ENCODE assay signal across 8 mouse cellular contexts in genomic region chr2:90904856-90905224, GRCm38 (mm10). TPM values are rescaled to one million over a fixed set of nuclear protein-coding genes. Genes with fewer than 3 reads are reported as not detected.
DNase-seq lines count a peak whose midpoint lies in the region; ATAC-seq and TF ChIP-seq lines count a peak whose summit lies in the region.

No protein-coding gene starts in this region.

- no peak for DNase-seq in testis, postnatal 14 days (ENCODE audit: low spot score)
- peak; percentile 84 for DNase-seq in forebrain, embryonic 10.5 days (ENCODE audit: extremely low spot score, low spot score)
- DNase-seq in limb, embryonic 11.5 days (ENCODE audit: low spot score): no peak
- DNase-seq in adrenal gland, adult 2 months: no peak
- no peak for DNase-seq in left cerebral cortex, adult 18-20 months (ENCODE audit: low spot score in 2 of 2)

- peak overlapping the region; percentile 53 for H3K4me2 ChIP-seq in limb, embryonic 11.5 days (ENCODE audit: low read depth, severe bottlenecking)
- H3K4me2 ChIP-seq in neural tube, embryonic 13.5 days: peak overlapping the region; percentile 85

- H3K9ac ChIP-seq in limb, embryonic 11.5 days (ENCODE audit: low read length): peak overlapping the region; percentile 94
- peak overlapping the region; percentile 97 for H3K9ac ChIP-seq in neural tube, embryonic 13.5 days

- H3K36me3 ChIP-seq in testis, adult 2 months (ENCODE audit: control insufficient read depth, insufficient read depth, low read length): no peaks in the 10 kb centered on the region; the same call in none of the 2 replicates
- H3K36me3 ChIP-seq in forebrain, embryonic 10.5 days (replicated peaks): peaks cover 72% of the 10 kb centered on the region
- H3K36me3 ChIP-seq in limb, embryonic 11.5 days (ENCODE audit: control insufficient read depth, insufficient read depth, low read length): peaks cover 3% of the 10 kb centered on the region; the same call in 1 of the 2 replicates
- peaks cover 56% of the 10 kb centered on the region for H3K36me3 ChIP-seq in neural tube, embryonic 13.5 days

- H3K27ac ChIP-seq in testis, adult 2 months (ENCODE audit: control insufficient read depth, insufficient read depth, low read depth, low read length): peak overlapping the region; percentile 96
- peak overlapping the region; percentile 98 for H3K27ac ChIP-seq in forebrain, embryonic 10.5 days
- H3K27ac ChIP-seq in limb, embryonic 11.5 days (replicated peaks; ENCODE audit: low read depth, low read length): peak overlapping the region; percentile 80
- peak overlapping the region; percentile 96 for H3K27ac ChIP-seq in neural tube, embryonic 13.5 days (replicated peaks)

- WGBS in forebrain, embryonic 10.5 days: 0% methylated on average over 21 of the region's 21 CpGs
- WGBS in limb, embryonic 11.5 days: under 1% methylated on average over 21 of the region's 21 CpGs
- 0% methylated on average over 21 of the region's 21 CpGs for WGBS in neural tube, embryonic 13.5 days

- no peaks in the 10 kb centered on the region for H3K9me3 ChIP-seq in forebrain, embryonic 10.5 days
- H3K9me3 ChIP-seq in limb, embryonic 11.5 days (ENCODE audit: control insufficient read depth, low read length): no peaks in the 10 kb centered on the region
- H3K9me3 ChIP-seq in neural tube, embryonic 13.5 days: no peaks in the 10 kb centered on the region

- ATAC-seq in limb, embryonic 11.5 days (ENCODE audit: insufficient number of reproducible peaks, low FRiP score, low TSS enrichment, low read depth): peak; percentile 79
- ATAC-seq in neural tube, embryonic 13.5 days (ENCODE audit: low read depth): peak; percentile 75
- no peak for ATAC-seq in activated CD4-positive, CD25-positive, alpha-beta regulatory T cell, adult 4 months

- H3K27me3 ChIP-seq in testis, adult 2 months (ENCODE audit: control insufficient read depth, insufficient read depth, low read length): no peaks in the 10 kb centered on the region
- H3K27me3 ChIP-seq in forebrain, embryonic 10.5 days (ENCODE audit: poor library complexity, severe bottlenecking): no peaks in the 10 kb centered on the region
- no peaks in the 10 kb centered on the region for H3K27me3 ChIP-seq in limb, embryonic 11.5 days (ENCODE audit: control insufficient read depth, insufficient read depth, low read length)
- H3K27me3 ChIP-seq in neural tube, embryonic 13.5 days: no peaks in the 10 kb centered on the region

- no peaks in the 10 kb centered on the region; the same call in 1 of the 2 replicates for H3K4me1 ChIP-seq in testis, adult 2 months (ENCODE audit: control insufficient read depth, insufficient read depth, low read length)
- H3K4me1 ChIP-seq in forebrain, embryonic 10.5 days: peaks cover 38% of the 10 kb centered on the region
- peaks cover 3% of the 10 kb centered on the region; the same call in 1 of the 2 replicates for H3K4me1 ChIP-seq in limb, embryonic 11.5 days (ENCODE audit: control insufficient read depth, insufficient read depth, low read length)
- H3K4me1 ChIP-seq in neural tube, embryonic 13.5 days (replicated peaks): peaks cover 37% of the 10 kb centered on the region

- TF ChIP-seq POLR2A in testis, adult 2 months (IDR thresholded peaks at IDR 0.05; ENCODE audit: control insufficient read depth, low read depth, low read length): no peak

- TF ChIP-seq CTCF in testis, adult 2 months (IDR thresholded peaks at IDR 0.05; ENCODE audit: control insufficient read depth, insufficient read depth, insufficient replicate concordance, low read depth, low read length): no peak

- peak overlapping the region; percentile 92 for H3K4me3 ChIP-seq in testis, adult 2 months (ENCODE audit: control insufficient read depth, low read depth, low read length)
- H3K4me3 ChIP-seq in forebrain, embryonic 10.5 days: peak overlapping the region; percentile 96
- peak overlapping the region; percentile 94 for H3K4me3 ChIP-seq in limb, embryonic 11.5 days (ENCODE audit: low read depth, low read length)
- H3K4me3 ChIP-seq in neural tube, embryonic 13.5 days: peak overlapping the region; percentile 95

RNA-seq across cellular contexts. Expression of gene Ndufs3, which starts 0.2 kb away (rescaled TPM):
- 139 and 170 TPM in 2 replicates for polyA plus RNA-seq in testis, adult 2 months (2012; rRNA removed)
- polyA plus RNA-seq in forebrain, embryonic 10.5 days (2016; fragmentation: Nextera tagmentation; extraction: Ambion mirVana): 201 and 203 TPM in 2 replicates
- 206 and 229 TPM in 2 replicates for polyA plus RNA-seq in limb, embryonic 11.5 days (2014; fragmentation: Nextera tagmentation; extraction: Ambion mirVana)
- polyA plus RNA-seq in neural tube, embryonic 13.5 days (2015; fragmentation: Nextera tagmentation; extraction: Ambion mirVana): 211 and 216 TPM in 2 replicates
- total RNA-seq in adrenal gland, adult 2 months (2021): 100 to 1,000 TPM; 337 to 401 TPM
- polyA plus RNA-seq in adrenal gland, adult 2 months (2012; rRNA removed): 176 and 178 TPM in 2 replicates
- 100 to 1,000 TPM; 119 to 121 TPM for polyA plus RNA-seq in activated CD4-positive, CD25-positive, alpha-beta regulatory T cell, adult 4 months (2017; shearing (Covaris generic))
- total RNA-seq in left cerebral cortex, adult 18-20 months (2021): 100 to 1,000 TPM; 253 to 266 TPM

RNA-seq across cellular contexts. Expression of gene Kbtbd4, which starts 0.3 kb away (rescaled TPM):
- polyA plus RNA-seq in testis, adult 2 months (2012; rRNA removed): 34.5 and 35.5 TPM in 2 replicates
- 59.1 and 61.4 TPM in 2 replicates for polyA plus RNA-seq in forebrain, embryonic 10.5 days (2016; fragmentation: Nextera tagmentation; extraction: Ambion mirVana)
- polyA plus RNA-seq in limb, embryonic 11.5 days (2014; fragmentation: Nextera tagmentation; extraction: Ambion mirVana): 47.5 and 53.7 TPM in 2 replicates
- polyA plus RNA-seq in neural tube, embryonic 13.5 days (2015; fragmentation: Nextera tagmentation; extraction: Ambion mirVana): 51.2 and 51.6 TPM in 2 replicates
- 10 to 100 TPM; 30.0 to 31.2 TPM for total RNA-seq in adrenal gland, adult 2 months (2021)
- 15.6 and 20.2 TPM in 2 replicates for polyA plus RNA-seq in adrenal gland, adult 2 months (2012; rRNA removed)
- 10 to 100 TPM; 34.3 to 37.8 TPM for polyA plus RNA-seq in activated CD4-positive, CD25-positive, alpha-beta regulatory T cell, adult 4 months (2017; shearing (Covaris generic))
- total RNA-seq in left cerebral cortex, adult 18-20 months (2021): 10 to 100 TPM; 48.0 to 57.1 TPM

RNA-seq across cellular contexts. Expression of gene C1qtnf4, which starts 19.2 kb away (rescaled TPM):
- polyA plus RNA-seq in testis, adult 2 months (2012; rRNA removed): 390 and 487 TPM in 2 replicates
- 3.1 and 3.4 TPM in 2 replicates for polyA plus RNA-seq in forebrain, embryonic 10.5 days (2016; fragmentation: Nextera tagmentation; extraction: Ambion mirVana)
- 9.2 and 10.2 TPM in 2 replicates for polyA plus RNA-seq in limb, embryonic 11.5 days (2014; fragmentation: Nextera tagmentation; extraction: Ambion mirVana)
- 94.0 and 113 TPM in 2 replicates for polyA plus RNA-seq in neural tube, embryonic 13.5 days (2015; fragmentation: Nextera tagmentation; extraction: Ambion mirVana)
- 1 to 10 TPM; 1.6 to 1.9 TPM for total RNA-seq in adrenal gland, adult 2 months (2021)
- 13.8 and 19.6 TPM in 2 replicates for polyA plus RNA-seq in adrenal gland, adult 2 months (2012; rRNA removed)
- polyA plus RNA-seq in activated CD4-positive, CD25-positive, alpha-beta regulatory T cell, adult 4 months (2017; shearing (Covaris generic)): 1 to 10 TPM in 1 of 2 experiments, under 1 TPM in 1; 0.89 to 1.5 TPM
- total RNA-seq in left cerebral cortex, adult 18-20 months (2021): 100 to 1,000 TPM; 275 to 295 TPM

RNA-seq across cellular contexts. Expression of gene Celf1, which starts 35.3 kb away (rescaled TPM):
- polyA plus RNA-seq in testis, adult 2 months (2012; rRNA removed): 19.1 and 19.8 TPM in 2 replicates
- polyA plus RNA-seq in forebrain, embryonic 10.5 days (2016; fragmentation: Nextera tagmentation; extraction: Ambion mirVana): 156 and 161 TPM in 2 replicates
- polyA plus RNA-seq in limb, embryonic 11.5 days (2014; fragmentation: Nextera tagmentation; extraction: Ambion mirVana): 75.2 and 91.1 TPM in 2 replicates
- 104 and 112 TPM in 2 replicates for polyA plus RNA-seq in neural tube, embryonic 13.5 days (2015; fragmentation: Nextera tagmentation; extraction: Ambion mirVana)
- total RNA-seq in adrenal gland, adult 2 months (2021): 10 to 100 TPM; 82.8 to 88.4 TPM
- 19.8 and 24.2 TPM in 2 replicates for polyA plus RNA-seq in adrenal gland, adult 2 months (2012; rRNA removed)
- polyA plus RNA-seq in activated CD4-positive, CD25-positive, alpha-beta regulatory T cell, adult 4 months (2017; shearing (Covaris generic)): 10 to 100 TPM; 44.5 to 53.3 TPM
- total RNA-seq in left cerebral cortex, adult 18-20 months (2021): 100 to 1,000 TPM; 132 to 148 TPM

RNA-seq across cellular contexts. Expression of gene Mtch2, which starts 57.9 kb away (rescaled TPM):
- 352 and 495 TPM in 2 replicates for polyA plus RNA-seq in testis, adult 2 months (2012; rRNA removed)
- polyA plus RNA-seq in forebrain, embryonic 10.5 days (2016; fragmentation: Nextera tagmentation; extraction: Ambion mirVana): 245 and 249 TPM in 2 replicates
- polyA plus RNA-seq in limb, embryonic 11.5 days (2014; fragmentation: Nextera tagmentation; extraction: Ambion mirVana): 220 and 227 TPM in 2 replicates
- 257 and 263 TPM in 2 replicates for polyA plus RNA-seq in neural tube, embryonic 13.5 days (2015; fragmentation: Nextera tagmentation; extraction: Ambion mirVana)
- total RNA-seq in adrenal gland, adult 2 months (2021): 100 to 1,000 TPM; 264 to 267 TPM
- polyA plus RNA-seq in adrenal gland, adult 2 months (2012; rRNA removed): 28.9 and 36.0 TPM in 2 replicates
- polyA plus RNA-seq in activated CD4-positive, CD25-positive, alpha-beta regulatory T cell, adult 4 months (2017; shearing (Covaris generic)): 100 to 1,000 TPM; 116 to 122 TPM
- 100 to 1,000 TPM in 1 of 2 experiments, 10 to 100 TPM in 1; 96.8 to 106 TPM for total RNA-seq in left cerebral cortex, adult 18-20 months (2021)
